Mouse (Mus musculus) ES-E14 (cell line): ENCODE measurements around the gene Atp5mpl. TPM values are rescaled to one million over a fixed set of nuclear protein-coding genes. Genes with fewer than 3 reads are reported as not detected.

ENCODE experiments used
- DNase-seq: peaks from one replicate; pipeline ENCODE4 v3.0.0-alpha.2; 2013; ENCODE audit warnings: low read depth, low spot score
- H3K27ac ChIP-seq: 2 replicates; pipeline ENCODE4 v1.5.1; 2012; ENCODE audit warnings: low read depth, mild to moderate bottlenecking, low read length, moderate library complexity, mixed read lengths; ENCODE audit not compliant: poor library complexity, insufficient read depth, severe bottlenecking
- H3K36me3 ChIP-seq: 2 replicates; pipeline ENCODE4 v1.6.1; 2012; ENCODE audit warnings: mild to moderate bottlenecking, low read length, moderate library complexity, mixed read lengths; ENCODE audit not compliant: control insufficient read depth, poor library complexity, insufficient read depth, severe bottlenecking
- H3K4me1 ChIP-seq, 2 experiments: fragments of 150-350 bp in 1 of 2; sonication (generic) in 1 of 2; 2 replicates each; pipeline ENCODE4 v1.6.1; 2012; ENCODE audit warnings: low read length in 2 of 2, mild to moderate bottlenecking in 1 of 2, mixed read lengths in 1 of 2; ENCODE audit not compliant: control insufficient read depth in 2 of 2, insufficient read depth in 2 of 2, poor library complexity in 1 of 2
- H3K4me3 ChIP-seq, 2 experiments: fragments of 150-350 bp in 1 of 2; sonication (generic) in 1 of 2; 2 replicates each; pipeline ENCODE4 v1.5.1; 2012; ENCODE audit warnings: low read length in 2 of 2, low read depth in 1 of 2, mild to moderate bottlenecking in 1 of 2, mixed read lengths in 1 of 2; ENCODE audit not compliant: insufficient read depth in 1 of 2, poor library complexity in 1 of 2, severe bottlenecking in 1 of 2
- H3K9ac ChIP-seq: 2 replicates; pipeline ENCODE4 v1.6.1; 2012; ENCODE audit warnings: low read depth, mild to moderate bottlenecking, low read length, mixed read lengths; ENCODE audit not compliant: poor library complexity, insufficient read depth, severe bottlenecking
- H3K9me3 ChIP-seq: fragments of 150-350 bp; sonication (generic); 2 replicates; pipeline ENCODE4 v1.6.1; 2012; ENCODE audit warnings: low read depth, mild to moderate bottlenecking, low read length; ENCODE audit not compliant: control insufficient read depth, insufficient read depth
- CHD2 ChIP-seq: IDR thresholded peaks from 2 replicates; pipeline ENCODE4 v1.6.1; 2014; ENCODE audit warnings: mild to moderate bottlenecking, low read depth, low read length, inconsistent platforms
- HCFC1 ChIP-seq: IDR thresholded peaks from 2 replicates; pipeline ENCODE4 v1.6.1; 2012; ENCODE audit warnings: low read length, inconsistent platforms, borderline replicate concordance; ENCODE audit not compliant: insufficient read depth
- MAFK ChIP-seq: IDR thresholded peaks from 2 replicates; pipeline ENCODE4 v1.6.1; 2014; ENCODE audit warnings: mild to moderate bottlenecking, low read depth, low read length, inconsistent platforms; ENCODE audit not compliant: insufficient read depth
- ZC3H11A ChIP-seq: IDR thresholded peaks from 2 replicates; pipeline ENCODE4 v1.6.1; 2012; ENCODE audit warnings: low read depth, mild to moderate bottlenecking, inconsistent platforms, low read length, borderline replicate concordance
- ZNF384 ChIP-seq: IDR thresholded peaks from 2 replicates; pipeline ENCODE4 v1.6.1; 2012; ENCODE audit warnings: low read depth, low read length, inconsistent platforms
- in situ Hi-C, 2 experiments: fragments of 600-800 bp; cut with MboI; formaldehyde crosslinking; loops; one replicate each; pipeline ENCODE4 v1.15.1; 2025; ENCODE audit warnings: low sequenced_read_pairs in 2 of 2, inconsistent platforms in 1 of 2; ENCODE audit not compliant: unreplicated experiment in 2 of 2
- total RNA-seq: library from RNA; depleted of rRNA; stranded (reverse); fragments of 300-350 nt; gene quantifications from 2 replicates; pipeline ENCODE4 v1.2.3, GENCODE M21; 2012; rRNA removed

The Atp5mpl gene
- total RNA-seq, 1 experiment = 297 TPM

DNA sequence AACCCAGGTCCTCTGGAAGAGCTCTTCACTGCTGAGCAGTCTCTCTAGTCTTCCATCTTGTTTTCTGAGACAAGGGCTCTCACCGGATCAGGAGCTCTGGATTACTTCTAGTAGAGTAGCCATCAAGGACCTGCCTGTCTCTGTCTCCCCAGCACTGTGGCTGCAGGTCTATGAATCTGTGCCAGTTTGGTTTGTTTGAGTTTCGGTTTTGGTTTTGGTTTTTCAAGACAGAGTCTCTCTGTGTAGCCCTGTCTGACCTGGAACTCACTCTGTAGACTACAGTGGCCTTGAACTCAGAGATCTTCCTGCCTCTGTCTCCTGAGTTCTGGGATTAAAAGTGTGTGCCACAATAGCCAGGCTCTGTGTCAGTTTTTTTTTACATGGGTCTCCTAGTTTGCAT lies 55.0 kb downstream of the Atp5mpl start:
- H3K4me1 ChIP-seq = no peaks in the 10 kb centered on the region; a peak in 1 of 4 replicates
- in situ Hi-C loops = no loop called here
- H3K9ac ChIP-seq = no peak overlapping the region
- H3K36me3 ChIP-seq = no peaks in the 10 kb centered on the region
- H3K27ac ChIP-seq = no peak overlapping the region
- no peaks in the 10 kb centered on the region for H3K9me3 ChIP-seq
- no peak for DNase-seq
- TF ChIP-seq ZC3H11A (no peak), CHD2 (no peak), ZNF384 (no peak), HCFC1 (no peak), MAFK (no peak)
- H3K4me3 ChIP-seq = no peak overlapping the region

Other genes with a start within 250 kb of the Atp5mpl start
- gene Klc1, start 208.1 kb downstream of the Atp5mpl start, total RNA-seq = 47.2 and 47.9 TPM in 2 replicates
- gene Xrcc3, start 153.1 kb downstream of the Atp5mpl start, total RNA-seq = 19.8 and 21.8 TPM in 2 replicates
- gene Zfyve21, start 152.8 kb downstream of the Atp5mpl start, total RNA-seq = 27.0 and 33.5 TPM in 2 replicates
- gene Ppp1r13b, start 58.9 kb downstream of the Atp5mpl start, total RNA-seq = 4.4 and 4.5 TPM in 2 replicates
- 0.58 and 0.67 TPM in 2 replicates for gene Tdrd9, start 4.6 kb upstream of the Atp5mpl start, total RNA-seq
- gene Rd3l, start 14.3 kb upstream of the Atp5mpl start, total RNA-seq = not detected in 2 replicates
- 12.8 and 36.3 TPM in 2 replicates for gene Aspg, start 139.7 kb upstream of the Atp5mpl start, total RNA-seq
- gene Kif26a, start 179.2 kb upstream of the Atp5mpl start, total RNA-seq = 6.1 and 6.4 TPM in 2 replicates